Mouse (Mus musculus) fibroblast of lung, adult 2 months (primary cell): ENCODE results near the gene Scpep1.
A peak's percentile ranks its signal among the peaks of the same experiment; 100 is the strongest.
"Not testable (repeated sequence)": the region's sequence is repeated elsewhere in the genome, so short reads cannot be mapped to it uniquely, and the experiment has no call there.

Experiments used
- DNase-seq: peaks from one replicate; pipeline ENCODE4 v3.0.0-alpha.2; 2011; ENCODE audit warnings: low read depth

Gene Scpep1

DNA sequence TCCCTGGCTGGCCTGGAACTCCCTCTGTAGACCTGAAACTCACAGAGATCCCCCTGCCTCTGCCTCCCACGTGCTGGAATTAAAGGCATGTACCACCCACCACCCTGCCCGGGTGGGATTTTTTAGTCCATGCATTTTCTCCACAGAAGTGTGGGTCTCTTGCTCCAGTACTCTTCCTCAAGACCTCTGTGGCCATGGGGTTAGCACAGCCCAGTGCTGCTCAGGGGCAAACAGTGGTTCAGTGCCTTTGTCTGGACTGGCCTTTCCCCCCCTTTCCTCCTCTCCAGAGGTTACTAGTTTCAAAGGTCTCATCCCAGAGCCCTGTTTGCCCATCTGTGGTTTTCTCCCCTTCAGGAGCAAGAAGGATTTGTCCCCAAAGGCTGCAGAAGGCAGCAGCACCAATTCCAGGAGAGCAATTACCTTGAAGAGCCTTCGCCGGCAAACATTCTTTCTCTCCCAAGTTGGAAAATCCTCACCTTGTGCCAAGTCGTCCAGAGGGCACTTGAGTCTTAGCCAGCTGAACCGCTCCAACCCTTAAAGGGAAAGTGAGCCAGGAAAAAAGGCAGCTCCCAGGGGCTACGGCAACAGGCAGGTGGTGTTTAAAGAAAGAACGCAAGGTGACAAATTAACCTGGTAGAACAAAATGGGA, 45.8 kb downstream of the Scpep1 start:
- DNase-seq = no peak

- no peak for DNase-seq
Observed at GRCm38 (mm10) chr11:88908557-88909211, 46.6 kb downstream of the Scpep1 start.

DNA sequence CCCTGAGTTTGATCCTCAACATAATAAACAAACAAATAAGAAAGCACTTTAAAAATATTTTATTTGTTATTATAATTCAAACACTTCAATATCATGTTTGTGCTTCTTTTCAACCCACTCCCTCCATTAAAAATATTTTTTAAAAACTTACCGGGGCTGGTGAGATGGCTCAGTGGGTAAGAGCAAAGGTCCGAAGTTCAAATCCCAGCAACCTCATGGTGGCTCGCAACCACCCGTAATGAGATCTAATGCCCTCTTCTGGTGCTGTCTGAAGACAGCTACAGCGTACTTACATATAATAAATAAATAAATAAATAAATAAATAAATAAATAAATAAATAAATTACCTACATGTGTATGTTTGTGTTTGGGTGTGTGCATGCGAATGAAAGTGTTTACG, 47.4 kb downstream of the Scpep1 start:
- no peak for DNase-seq

- DNase-seq = no peak
Observed at GRCm38 (mm10) chr11:88905621-88906020, 49.6 kb downstream of the Scpep1 start.

- no peak for DNase-seq
Observed at GRCm38 (mm10) chr11:88904080-88904479, 51.2 kb downstream of the Scpep1 start.

- no peak for DNase-seq
Observed at GRCm38 (mm10) chr11:88902762-88903161, 52.5 kb downstream of the Scpep1 start.

GRCm38 (mm10) chr11:88901341-88901802, 53.9 kb downstream of the Scpep1 start:
- DNase-seq = no peak

DNA sequence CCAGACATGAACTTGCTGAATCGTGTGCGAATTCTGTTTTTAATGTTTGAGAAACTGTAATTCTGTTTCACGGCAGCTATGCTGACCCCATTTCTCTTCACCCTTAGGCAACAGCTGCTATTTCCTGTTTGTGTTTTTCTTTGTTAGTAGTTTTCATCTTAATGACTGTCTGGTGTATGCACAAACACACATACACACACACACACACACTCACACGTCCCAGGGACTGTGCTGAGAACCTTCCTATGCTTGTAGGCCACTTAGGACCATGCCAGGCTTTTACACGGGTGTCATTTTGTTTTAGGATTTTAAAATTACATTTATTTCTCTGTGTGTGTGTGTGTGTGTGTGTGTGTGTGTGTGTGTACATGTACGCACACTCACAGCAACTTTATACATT, 55.7 kb downstream of the Scpep1 start:
- DNase-seq = no peak

- no peak for DNase-seq
Observed at GRCm38 (mm10) chr11:88898380-88898763, 56.9 kb downstream of the Scpep1 start.

DNA sequence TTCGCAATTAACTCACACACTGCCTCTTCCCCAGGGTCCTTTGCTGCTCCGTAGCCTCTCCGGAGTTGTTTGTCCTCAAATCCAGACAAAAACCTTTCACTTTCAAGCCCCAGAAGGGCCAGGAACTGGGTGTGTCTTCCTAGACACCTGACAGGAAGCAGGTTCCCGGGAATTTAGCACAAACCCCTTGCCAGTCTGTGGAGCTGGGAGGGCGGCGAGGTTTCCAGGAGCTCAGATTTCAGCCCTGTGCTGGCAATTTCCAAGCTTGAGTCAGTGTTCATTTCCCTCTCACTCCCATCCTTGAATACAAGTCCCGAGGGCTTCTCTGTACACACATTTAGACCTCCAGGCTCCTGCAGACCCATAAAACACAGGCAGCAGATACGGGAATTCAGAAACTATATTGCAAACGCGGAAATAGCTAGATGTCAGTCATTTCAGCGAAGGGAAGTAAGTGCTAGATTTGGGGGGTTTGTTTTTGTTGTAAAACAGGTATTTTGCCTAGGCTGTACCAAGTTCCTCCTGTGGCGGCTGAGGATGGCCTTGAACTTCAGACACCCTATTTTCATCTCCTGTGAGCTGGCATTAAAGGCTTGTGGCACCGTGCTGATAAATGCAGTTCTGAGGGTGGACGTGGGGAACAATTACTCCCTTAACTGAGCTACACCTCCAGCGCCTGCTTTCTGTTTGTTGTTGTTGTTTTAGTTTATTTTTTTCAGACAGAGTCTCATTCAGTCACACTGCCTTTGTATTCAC, 57.5 kb downstream of the Scpep1 start:
- DNase-seq = peak; percentile 36

DNA sequence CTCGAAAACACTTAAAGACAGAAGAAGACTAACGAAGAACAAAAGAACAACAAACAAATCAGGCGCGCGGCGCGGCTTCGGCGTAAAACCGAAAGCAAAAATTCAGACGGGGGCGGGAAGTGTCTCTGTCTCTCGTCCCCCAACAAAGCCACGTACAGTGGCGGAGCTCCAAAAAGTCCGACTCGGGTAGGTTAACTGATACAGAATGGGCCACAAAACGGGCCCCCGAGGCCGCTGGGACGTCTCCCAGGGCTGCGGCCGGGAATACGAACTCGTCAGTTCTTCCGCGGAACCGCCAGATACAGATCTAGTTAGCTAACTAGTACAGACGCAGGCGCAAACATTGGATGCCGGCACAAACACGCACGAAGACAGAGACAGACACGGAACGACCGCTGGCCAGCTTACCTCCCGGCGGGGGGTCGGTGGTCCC, 59.4 kb downstream of the Scpep1 start:
- not testable (repeated sequence) for DNase-seq

- DNase-seq = not testable (repeated sequence)
Observed at GRCm38 (mm10) chr11:88895235-88895634, 60.0 kb downstream of the Scpep1 start.

- not testable (repeated sequence) for DNase-seq
Observed at GRCm38 (mm10) chr11:88894279-88894678, 61.0 kb downstream of the Scpep1 start.

DNA sequence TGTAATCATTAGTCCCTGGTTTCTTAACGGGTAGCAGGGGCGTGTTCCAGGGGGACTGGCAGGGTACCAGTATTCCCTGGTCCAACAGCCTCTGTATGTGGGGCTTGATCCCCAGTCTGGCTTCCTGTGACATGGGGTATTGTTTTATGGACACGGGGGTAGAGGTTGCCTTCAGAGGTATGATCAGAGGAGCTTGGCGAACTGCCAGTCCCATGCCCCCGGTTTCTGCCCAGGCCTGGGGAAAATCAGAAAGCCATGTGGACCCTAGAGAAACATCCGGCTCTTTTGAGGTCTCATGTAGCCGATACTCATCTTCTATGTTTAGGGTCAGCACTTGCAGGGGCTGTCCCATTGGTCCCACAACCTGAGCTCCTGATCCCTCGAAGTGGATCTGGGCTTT, 61.8 kb downstream of the Scpep1 start:
- DNase-seq = not testable (repeated sequence)

GRCm38 (mm10) chr11:88892789-88893188, 62.5 kb downstream of the Scpep1 start:
- DNase-seq = not testable (repeated sequence)

DNA sequence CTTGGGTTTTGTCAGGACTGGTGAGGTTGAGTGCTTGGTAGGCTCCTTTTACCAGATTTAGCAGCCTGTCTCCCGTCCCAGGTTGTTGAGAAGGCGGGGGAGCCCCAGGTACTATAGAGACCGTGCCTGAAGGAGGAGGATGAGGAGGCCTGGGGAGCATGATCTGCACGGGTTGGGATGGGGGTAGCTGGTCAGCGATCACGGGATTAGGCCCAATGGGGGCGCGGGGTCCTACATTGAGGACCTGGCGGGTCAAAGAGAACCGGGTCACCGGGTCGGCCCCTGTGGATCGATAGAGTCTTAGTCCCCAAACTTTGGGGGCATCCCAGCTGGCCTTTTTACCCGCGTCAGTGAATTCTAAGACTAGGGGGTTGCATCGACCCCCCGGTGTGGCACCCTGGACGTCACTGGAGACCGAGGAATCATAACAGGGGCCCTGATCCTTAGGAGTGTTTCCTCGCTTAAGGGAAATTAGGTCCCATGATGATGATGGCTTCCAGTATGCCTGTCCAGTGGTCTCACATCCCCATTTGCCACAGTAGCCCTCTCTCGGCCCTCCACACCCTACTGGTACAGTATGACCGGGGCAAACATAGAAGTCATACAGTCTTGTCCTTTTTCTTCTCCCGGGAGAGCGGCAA, 63.2 kb downstream of the Scpep1 start:
- DNase-seq = not testable (repeated sequence)

DNA sequence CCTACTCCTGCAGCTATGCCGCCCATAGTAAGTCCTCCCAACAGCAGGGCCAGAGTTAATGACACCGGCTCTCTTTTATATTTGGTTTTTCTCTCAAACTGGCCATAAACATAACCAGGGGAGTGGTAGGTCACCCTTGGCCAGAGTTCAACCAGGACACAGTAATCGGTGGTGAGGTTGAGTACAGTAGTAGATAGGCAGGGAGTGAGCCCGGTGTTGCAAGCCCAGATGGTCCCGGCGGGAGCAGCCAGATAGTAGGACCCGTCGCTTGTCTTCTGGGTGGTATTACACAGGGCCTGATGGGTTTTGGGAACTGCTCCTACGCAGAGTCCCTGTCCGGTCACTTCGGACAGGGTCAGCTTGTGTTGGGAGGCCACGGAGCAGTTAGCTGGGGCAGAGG, 63.8 kb downstream of the Scpep1 start:
- not testable (repeated sequence) for DNase-seq

GRCm38 (mm10) chr11:88890904-88891303, 64.4 kb downstream of the Scpep1 start:
- DNase-seq = not testable (repeated sequence)

GRCm38 (mm10) chr11:88888996-88889395, 66.3 kb downstream of the Scpep1 start:
- no peak for DNase-seq

GRCm38 (mm10) chr11:88884376-88885065, 70.7 kb downstream of the Scpep1 start:
- no peak for DNase-seq

GRCm38 (mm10) chr11:88878011-88878410, 77.3 kb downstream of the Scpep1 start:
- DNase-seq = no peak
